Mouse (Mus musculus) embryonic facial prominence, embryonic 11.5 days (tissue): Measurements from ENCODE around the gene Olfr710. TPM values are rescaled to one million over a fixed set of nuclear protein-coding genes. Genes with fewer than 3 reads are reported as not detected.
"Not testable (repeated sequence)": the region's sequence is repeated elsewhere in the genome, so short reads cannot be mapped to it uniquely, and the experiment has no call there.

Experiments
- ATAC-seq: fragments of 200-750 bp; cut with Nextera tagmentation; replicated peaks from 2 replicates; pipeline ENCODE4 v1.8.0; 2017; ENCODE audit warnings: low read depth; ENCODE audit not compliant: insufficient number of reproducible peaks, low FRiP score, low TSS enrichment
- DNase-seq: peaks from one replicate; pipeline ENCODE4 v3.0.0-alpha.2; 2015; ENCODE audit warnings: low spot score
- H3K27ac ChIP-seq: fragments of 300-500 bp; sonication (generic); replicated peaks from 2 replicates; pipeline ENCODE4 v1.5.1; 2014; ENCODE audit warnings: mild to moderate bottlenecking, low read depth, low read length, control low read depth
- H3K27me3 ChIP-seq: fragments of 300-500 bp; sonication (generic); 2 replicates; pipeline ENCODE4 v1.6.1; 2014; ENCODE audit warnings: mild to moderate bottlenecking, low read length, moderate library complexity, mixed read lengths; ENCODE audit not compliant: control insufficient read depth, insufficient read depth
- H3K36me3 ChIP-seq: fragments of 300-500 bp; sonication (generic); replicated peaks from 2 replicates; pipeline ENCODE4 v1.6.1; 2014; ENCODE audit warnings: low read depth, mild to moderate bottlenecking, low read length, moderate library complexity, mixed read lengths; ENCODE audit not compliant: control insufficient read depth, insufficient read depth
- H3K4me1 ChIP-seq: fragments of 300-500 bp; sonication (generic); 2 replicates; pipeline ENCODE4 v1.6.1; 2014; ENCODE audit warnings: low read length, mixed read lengths; ENCODE audit not compliant: control insufficient read depth, insufficient read depth
- H3K4me2 ChIP-seq: fragments of 300-500 bp; sonication (generic); 2 replicates; pipeline ENCODE4 v1.6.1; 2014; ENCODE audit warnings: low read depth, mild to moderate bottlenecking, control low read depth, low read length, moderate library complexity
- H3K4me3 ChIP-seq: fragments of 300-500 bp; sonication (generic); 2 replicates; pipeline ENCODE4 v1.5.1; 2014; ENCODE audit warnings: low read depth, low read length, control low read depth
- H3K9ac ChIP-seq: fragments of 300-500 bp; sonication (generic); replicated peaks from 2 replicates; pipeline ENCODE4 v1.6.1; 2014; ENCODE audit warnings: mild to moderate bottlenecking, control low read depth, low read length
- H3K9me3 ChIP-seq: fragments of 300-500 bp; sonication (generic); replicated peaks from 2 replicates; pipeline ENCODE4 v1.6.1; 2016; ENCODE audit warnings: mild to moderate bottlenecking, low read length, inconsistent platforms, mixed read lengths; ENCODE audit not compliant: control insufficient read depth
- WGBS: fragments of 180-500 bp; shearing (Covaris S2); extraction: QIAGEN DNeasy Blood & Tissue Kit; methylation state at CpG from one replicate; pipeline ENCODE4 v1.1.7; 2014; 5-methylcytosine and 5-hydroxymethylcytosine counted together
- polyA plus RNA-seq: library from polyadenylated mRNA; unstranded; fragments of >200 nt; fragmentation: Nextera tagmentation; extraction: Ambion mirVana; gene quantifications from 2 replicates; pipeline ENCODE4 v1.2.1, GENCODE M21; 2014

Olfr710 gene
- not detected in 2 replicates for polyA plus RNA-seq

GRCm38 (mm10) chr7:106948212-106948611 is at the start of gene Olfr710:
TSS of gene Olfr710 (minus strand) at chr7:106948312.
- Histone ChIP-seq H3K4me3 (no peak within 1 kb of the TSS), H3K9me3 (no peaks in the 10 kb centered on the region), H3K27ac (no peak within 1 kb of the TSS), H3K27me3 (no peaks in the 10 kb centered on the region), H3K4me1 (no peaks in the 10 kb centered on the region), H3K36me3 (no peaks in the 10 kb centered on the region), H3K4me2 (no peak within 1 kb of the TSS), H3K9ac (no peak within 1 kb of the TSS)
- no peak for ATAC-seq
- DNase-seq: no peak
- 69% methylated on average over 3 of the region's 3 CpGs for WGBS

GRCm38 (mm10) chr7:106985236-106985635 is 37.1 kb upstream of the Olfr710 start:
- Histone ChIP-seq H3K36me3 (no peaks in the 10 kb centered on the region), H3K27me3 (no peaks in the 10 kb centered on the region), H3K4me2 (no peak overlapping the region), H3K9ac (no peak overlapping the region), H3K9me3 (no peaks in the 10 kb centered on the region), H3K4me3 (no peak overlapping the region), H3K4me1 (no peaks in the 10 kb centered on the region), H3K27ac (no peak overlapping the region)
- ATAC-seq: no peak
- no peak for DNase-seq
- WGBS: 88% methylated on average over 3 of the region's 3 CpGs

GRCm38 (mm10) chr7:106975353-106975752 is 27.2 kb upstream of the Olfr710 start, which contains the start of gene Olfr711:
TSS of gene Olfr711 (minus strand) at chr7:106975453.
- no peak for DNase-seq
- Histone ChIP-seq H3K4me1 (no peaks in the 10 kb centered on the region), H3K36me3 (no peaks in the 10 kb centered on the region), H3K27ac (no peak within 1 kb of the TSS), H3K4me3 (no peak within 1 kb of the TSS), H3K4me2 (no peak within 1 kb of the TSS), H3K27me3 (no peaks in the 10 kb centered on the region), H3K9ac (no peak within 1 kb of the TSS), H3K9me3 (no peaks in the 10 kb centered on the region)
- WGBS: 71% methylated on average over 1 of the region's 1 CpGs
- ATAC-seq: no peak

GRCm38 (mm10) chr7:106967503-106967902 is 19.4 kb upstream of the Olfr710 start:
- H3K4me3 ChIP-seq, H3K4me1 ChIP-seq, H3K36me3 ChIP-seq, H3K27ac ChIP-seq, H3K9ac ChIP-seq, H3K27me3 ChIP-seq, ATAC-seq, DNase-seq, H3K9me3 ChIP-seq, H3K4me2 ChIP-seq: not testable (repeated sequence)

- H3K4me3 ChIP-seq: no peak within 1 kb of the TSS
- H3K9me3 ChIP-seq: no peaks in the 10 kb centered on the region
- no peak for DNase-seq
- no peaks in the 10 kb centered on the region for H3K4me1 ChIP-seq
- no peak within 1 kb of the TSS for H3K4me2 ChIP-seq
- H3K9ac ChIP-seq: no peak within 1 kb of the TSS
- WGBS: 88% methylated on average over 1 of the region's 1 CpGs
- ATAC-seq: no peak
- H3K27me3 ChIP-seq: no peaks in the 10 kb centered on the region
- no peaks in the 10 kb centered on the region for H3K36me3 ChIP-seq
- H3K27ac ChIP-seq: no peak within 1 kb of the TSS
These were observed 15.7 kb upstream of the Olfr710 start, which contains the start of gene Olfr6 for GRCm38 (mm10) chr7:106963837-106964236. TSS of gene Olfr6 (minus strand) at chr7:106963937.

GRCm38 (mm10) chr7:106932119-106932518 is 16.0 kb downstream of the Olfr710 start, which contains the start of gene Olfr709-ps1:
TSS of gene Olfr709-ps1 (minus strand) at chr7:106932219.
- DNase-seq: no peak
- no peak for ATAC-seq
- no peak within 1 kb of the TSS for H3K4me3 ChIP-seq
- H3K27ac ChIP-seq: no peak within 1 kb of the TSS
- no peaks in the 10 kb centered on the region for H3K4me1 ChIP-seq
- no peaks in the 10 kb centered on the region for H3K27me3 ChIP-seq
- H3K4me2 ChIP-seq: no peak within 1 kb of the TSS
- H3K36me3 ChIP-seq: no peaks in the 10 kb centered on the region
- H3K9me3 ChIP-seq: no peaks in the 10 kb centered on the region
- no peak within 1 kb of the TSS for H3K9ac ChIP-seq

GRCm38 (mm10) chr7:106920961-106921360 is 27.2 kb downstream of the Olfr710 start:
- not testable (repeated sequence) for DNase-seq, H3K4me2 ChIP-seq, H3K27me3 ChIP-seq, H3K9me3 ChIP-seq, H3K36me3 ChIP-seq, H3K4me1 ChIP-seq, H3K9ac ChIP-seq, ATAC-seq, H3K27ac ChIP-seq, H3K4me3 ChIP-seq
- 95% methylated on average over 6 of the region's 7 CpGs for WGBS

- H3K4me2 ChIP-seq: no peak within 1 kb of the TSS
- H3K27me3 ChIP-seq: no peaks in the 10 kb centered on the region
- no peaks in the 10 kb centered on the region for H3K4me1 ChIP-seq
- DNase-seq: no peak
- H3K27ac ChIP-seq: no peak within 1 kb of the TSS
- WGBS: 63% methylated on average over 2 of the region's 2 CpGs
- no peak within 1 kb of the TSS for H3K4me3 ChIP-seq
- no peak for ATAC-seq
- no peaks in the 10 kb centered on the region for H3K36me3 ChIP-seq
- no peak within 1 kb of the TSS for H3K9ac ChIP-seq
- no peaks in the 10 kb centered on the region for H3K9me3 ChIP-seq
These were observed 40.4 kb downstream of the Olfr710 start, which contains the start of gene Olfr1532-ps1 for GRCm38 (mm10) chr7:106907676-106908075. TSS of gene Olfr1532-ps1 (plus strand) at chr7:106908001.
